Mouse (Mus musculus) lung, embryonic 14.5 days (tissue): ENCODE measurements around the gene Tas2r114. TPM values are rescaled to one million over a fixed set of nuclear protein-coding genes. Genes with fewer than 3 reads are reported as not detected.

ENCODE experiments used
- ATAC-seq: fragments of 200-750 bp; cut with Nextera tagmentation; 2 replicates; pipeline ENCODE4 v1.8.0; 2017; ENCODE audit warnings: mild to moderate bottlenecking, moderate TSS enrichment, moderate library complexity; ENCODE audit not compliant: insufficient read depth
- DNase-seq: peaks from one replicate; pipeline ENCODE4 v3.0.0-alpha.2; 2015
- H3K27ac ChIP-seq: fragments of 300-500 bp; sonication (generic); 2 replicates; pipeline ENCODE4 v1.5.1; 2014; ENCODE audit warnings: low read depth, mild to moderate bottlenecking, moderate library complexity
- H3K27me3 ChIP-seq: fragments of 300-500 bp; sonication (generic); 2 replicates; pipeline ENCODE4 v1.6.1; 2014; ENCODE audit warnings: low read length, control low read depth; ENCODE audit not compliant: insufficient read depth
- H3K36me3 ChIP-seq: fragments of 300-500 bp; sonication (generic); 2 replicates; pipeline ENCODE4 v1.6.1; 2014; ENCODE audit warnings: control low read depth; ENCODE audit not compliant: insufficient read depth
- H3K4me1 ChIP-seq: fragments of 300-500 bp; sonication (generic); 2 replicates; pipeline ENCODE4 v1.6.1; 2014; ENCODE audit warnings: antibody characterized with exemption, control low read depth; ENCODE audit not compliant: insufficient read depth
- H3K4me2 ChIP-seq: fragments of 300-500 bp; sonication (generic); 2 replicates; pipeline ENCODE4 v1.6.1; 2014; ENCODE audit warnings: mild to moderate bottlenecking
- H3K4me3 ChIP-seq: fragments of 300-500 bp; sonication (generic); 2 replicates; pipeline ENCODE4 v1.5.1; 2014; ENCODE audit warnings: low read depth, low read length
- H3K9ac ChIP-seq: fragments of 300-500 bp; sonication (generic); 2 replicates; pipeline ENCODE4 v1.6.1; 2014
- H3K9me3 ChIP-seq: fragments of 300-500 bp; sonication (generic); 2 replicates; pipeline ENCODE4 v1.6.1; 2016; ENCODE audit warnings: low read depth, low read length, control low read depth
- CTCF ChIP-seq: IDR thresholded peaks from 2 replicates; pipeline ENCODE4 v1.5.1; 2016; ENCODE audit warnings: antibody characterized with exemption, low read depth
- WGBS: fragments of 180-500 bp; shearing (Covaris S2); extraction: QIAGEN DNeasy Blood & Tissue Kit; methylation state at CpG from one replicate; pipeline ENCODE4 v1.1.7; 2014; 5-methylcytosine and 5-hydroxymethylcytosine counted together
- polyA plus RNA-seq: library from polyadenylated mRNA; unstranded; fragments of >200 nt; fragmentation: Nextera tagmentation; extraction: Ambion mirVana; gene quantifications from 2 replicates; pipeline ENCODE4 v1.2.1, GENCODE M21; 2014

Tas2r114 gene
- not detected in 2 replicates for polyA plus RNA-seq

- H3K9ac ChIP-seq = no peak within 1 kb of the TSS
- no peaks in the 10 kb centered on the region for H3K9me3 ChIP-seq
- no peak within 1 kb of the TSS for H3K4me3 ChIP-seq
- DNase-seq (no peak), ATAC-seq (no peak)
- no peak for TF ChIP-seq CTCF
- no peaks in the 10 kb centered on the region for H3K27me3 ChIP-seq
- H3K4me2 ChIP-seq = no peak within 1 kb of the TSS
- no peak within 1 kb of the TSS for H3K27ac ChIP-seq
- no peaks in the 10 kb centered on the region for H3K4me1 ChIP-seq
- no peaks in the 10 kb centered on the region for H3K36me3 ChIP-seq
Measured at GRCm38 (mm10) chr6:131689963-131690362, at the start of gene Tas2r114. Tas2r114 (minus strand) TSS chr6:131690063.

- WGBS = 43% methylated on average over 7 of the region's 7 CpGs
Measured at GRCm38 (mm10) chr6:131712803-131713202, 22.9 kb upstream of the Tas2r114 start.

GRCm38 (mm10) chr6:131687395-131687794, 2.5 kb downstream of the Tas2r114 start, which contains the start of gene Tas2r105:
Tas2r105 (minus strand) TSS chr6:131687495.
- Histone ChIP-seq H3K4me2 (no peak within 1 kb of the TSS), H3K9me3 (no peaks in the 10 kb centered on the region), H3K9ac (no peak within 1 kb of the TSS), H3K36me3 (no peaks in the 10 kb centered on the region), H3K27ac (no peak within 1 kb of the TSS), H3K27me3 (no peaks in the 10 kb centered on the region), H3K4me3 (no peak within 1 kb of the TSS), H3K4me1 (no peaks in the 10 kb centered on the region)
- no peak for TF ChIP-seq CTCF
- no peak for DNase-seq
- WGBS = 73% methylated on average over 1 of the region's 1 CpGs
- no peak for ATAC-seq

More at GRCm38 (mm10) chr6:131712803-131713202, 22.9 kb upstream of the Tas2r114 start:
- Histone ChIP-seq H3K9me3 (no peaks in the 10 kb centered on the region), H3K27me3 (no peaks in the 10 kb centered on the region), H3K4me3 (no peak overlapping the region), H3K4me2 (no peak overlapping the region), H3K9ac (no peak overlapping the region), H3K4me1 (no peaks in the 10 kb centered on the region), H3K27ac (no peak overlapping the region), H3K36me3 (no peaks in the 10 kb centered on the region)
- ATAC-seq = no peak
- TF ChIP-seq CTCF = peak; percentile 26
- DNase-seq = peak; percentile 6

GRCm38 (mm10) chr6:131685644-131686043, 4.2 kb downstream of the Tas2r114 start, which contains the start of gene Tas2r104:
Tas2r104 (minus strand) TSS chr6:131685744.
- Histone ChIP-seq H3K36me3 (no peaks in the 10 kb centered on the region), H3K27me3 (no peaks in the 10 kb centered on the region), H3K4me3 (no peak within 1 kb of the TSS), H3K4me2 (no peak within 1 kb of the TSS), H3K9me3 (no peaks in the 10 kb centered on the region), H3K27ac (no peak within 1 kb of the TSS), H3K9ac (no peak within 1 kb of the TSS), H3K4me1 (no peaks in the 10 kb centered on the region)
- 73% methylated on average over 1 of the region's 1 CpGs for WGBS
- no peak for DNase-seq
- ATAC-seq = no peak
- TF ChIP-seq CTCF = no peak

- Histone ChIP-seq H3K9ac (no peak within 1 kb of the TSS), H3K27me3 (no peaks in the 10 kb centered on the region), H3K4me1 (no peaks in the 10 kb centered on the region), H3K36me3 (no peaks in the 10 kb centered on the region), H3K4me2 (no peak within 1 kb of the TSS), H3K4me3 (no peak within 1 kb of the TSS), H3K9me3 (no peaks in the 10 kb centered on the region; the same call in 1 of the 2 replicates), H3K27ac (no peak within 1 kb of the TSS)
- ATAC-seq (no peak), DNase-seq (no peak)
- WGBS = 67% methylated on average over 3 of the region's 3 CpGs
- TF ChIP-seq CTCF = no peak
Measured at GRCm38 (mm10) chr6:131678786-131679185, 11.1 kb downstream of the Tas2r114 start, which contains the start of gene Tas2r106. Tas2r106 (minus strand) TSS chr6:131678886.

- no peak for TF ChIP-seq CTCF
- H3K4me1 ChIP-seq = no peaks in the 10 kb centered on the region
Measured at GRCm38 (mm10) chr6:131660049-131660448, 29.8 kb downstream of the Tas2r114 start, which contains the start of gene Tas2r107. Tas2r107 (minus strand) TSS chr6:131660149.

More at GRCm38 (mm10) chr6:131660049-131660448, 29.8 kb downstream of the Tas2r114 start, which contains the start of gene Tas2r107:
- no peaks in the 10 kb centered on the region for H3K27me3 ChIP-seq
- ATAC-seq = no peak
- no peak within 1 kb of the TSS for H3K9ac ChIP-seq
- no peak within 1 kb of the TSS for H3K27ac ChIP-seq
- no peak for DNase-seq
- no peak within 1 kb of the TSS for H3K4me2 ChIP-seq
- H3K36me3 ChIP-seq = no peaks in the 10 kb centered on the region
- no peaks in the 10 kb centered on the region for H3K9me3 ChIP-seq
- H3K4me3 ChIP-seq = no peak within 1 kb of the TSS

Other genes with a start within 250 kb of the Tas2r114 start
- gene 5430401F13Rik, start 203.7 kb downstream of the Tas2r114 start, polyA plus RNA-seq = not detected in 2 replicates
- not detected in 2 replicates for gene Gm6619, start 203.7 kb downstream of the Tas2r114 start, polyA plus RNA-seq
- gene Tas2r130, start 59.2 kb downstream of the Tas2r114 start, polyA plus RNA-seq = not detected in 2 replicates
- gene Tas2r107, start 29.9 kb downstream of the Tas2r114 start, polyA plus RNA-seq = not detected in 2 replicates
- gene Tas2r106, start 11.2 kb downstream of the Tas2r114 start, polyA plus RNA-seq = not detected in 2 replicates
- not detected in 2 replicates for gene Tas2r104, start 4.3 kb downstream of the Tas2r114 start, polyA plus RNA-seq
- gene Tas2r105, start 2.6 kb downstream of the Tas2r114 start, polyA plus RNA-seq = not detected in 2 replicates